Comparison of ENCODE assay signal across 8 mouse cellular contexts in the genomic region with DNA sequence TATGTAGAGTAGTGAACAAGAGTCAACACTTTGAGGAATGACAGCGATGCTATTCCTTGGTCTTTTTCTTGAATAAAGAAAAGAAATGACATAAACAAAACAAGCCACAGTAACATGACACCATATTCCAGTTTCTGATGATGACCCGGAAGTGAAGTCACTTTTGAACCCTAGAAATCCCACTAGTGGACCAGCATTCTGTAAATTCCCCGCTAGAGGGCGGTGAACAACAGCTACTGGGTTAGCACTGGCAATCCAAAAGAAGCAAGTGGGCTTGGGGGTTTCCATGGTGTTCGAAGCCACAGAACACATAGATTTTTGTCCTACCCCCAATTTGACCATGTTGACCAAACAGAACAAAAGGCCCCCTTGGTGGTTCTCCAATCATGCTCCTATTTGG.
DNase-seq lines count a peak whose midpoint lies in the region; ATAC-seq and TF ChIP-seq lines count a peak whose summit lies in the region.

No protein-coding gene starts in this region.

- H3K27me3 ChIP-seq in forebrain, embryonic 10.5 days (ENCODE audit: poor library complexity, severe bottlenecking), result no peaks in the 10 kb centered on the region
- H3K27me3 ChIP-seq in forebrain, embryonic 16.5 days (replicated peaks; ENCODE audit: control insufficient read depth, insufficient read depth, low read length), result no peaks in the 10 kb centered on the region
- H3K27me3 ChIP-seq in embryonic facial prominence, embryonic 11.5 days (ENCODE audit: control insufficient read depth, insufficient read depth, low read length), result no peaks in the 10 kb centered on the region
- no peaks in the 10 kb centered on the region for H3K27me3 ChIP-seq in kidney, postnatal 0 days (ENCODE audit: insufficient read depth, low read length)
- H3K27me3 ChIP-seq in liver, embryonic 11.5 days (replicated peaks; ENCODE audit: control insufficient read depth, insufficient read depth, low read length), result no peaks in the 10 kb centered on the region

- no peaks in the 10 kb centered on the region for H3K9me3 ChIP-seq in forebrain, embryonic 10.5 days
- H3K9me3 ChIP-seq in forebrain, embryonic 16.5 days (ENCODE audit: control insufficient read depth, low read length), result no peaks in the 10 kb centered on the region
- no peaks in the 10 kb centered on the region for H3K9me3 ChIP-seq in embryonic facial prominence, embryonic 11.5 days (replicated peaks; ENCODE audit: control insufficient read depth, low read length)
- H3K9me3 ChIP-seq in kidney, postnatal 0 days (replicated peaks; ENCODE audit: low read length), result no peaks in the 10 kb centered on the region
- H3K9me3 ChIP-seq in liver, embryonic 11.5 days (ENCODE audit: control insufficient read depth, low read length), result no peaks in the 10 kb centered on the region

- H3K4me2 ChIP-seq in forebrain, embryonic 16.5 days (ENCODE audit: low read length), result no peak overlapping the region
- no peak overlapping the region for H3K4me2 ChIP-seq in embryonic facial prominence, embryonic 11.5 days (ENCODE audit: low read depth, low read length)
- H3K4me2 ChIP-seq in kidney, postnatal 0 days (ENCODE audit: low read length), result no peak overlapping the region
- no peak overlapping the region for H3K4me2 ChIP-seq in liver, embryonic 11.5 days

- DNase-seq in forebrain, embryonic 10.5 days (ENCODE audit: extremely low spot score, low spot score), result peak; percentile 59
- DNase-seq in 3T3-L1 (ENCODE audit: low read depth, low spot score), result peak; percentile 88
- peak; percentile 60 to 89 for DNase-seq in adrenal gland, adult (ENCODE audit: inconsistent age in 2 of 2, low spot score in 1 of 2)
- peak; percentile 90 for DNase-seq in embryonic facial prominence, embryonic 11.5 days (ENCODE audit: low spot score)
- peak; percentile 85 for DNase-seq in kidney, postnatal 0 days (ENCODE audit: low spot score)
- DNase-seq in liver, embryonic 11.5 days (ENCODE audit: low spot score), result peak; percentile 47
- DNase-seq in right cerebral cortex, postnatal 14 days, result peak; percentile 68

- H3K9ac ChIP-seq in forebrain, embryonic 16.5 days (replicated peaks; ENCODE audit: low read depth, low read length), result no peak overlapping the region
- H3K9ac ChIP-seq in embryonic facial prominence, embryonic 11.5 days (replicated peaks; ENCODE audit: low read length), result no peak overlapping the region
- no peak overlapping the region for H3K9ac ChIP-seq in kidney, postnatal 0 days (ENCODE audit: low read depth, low read length)
- no peak overlapping the region for H3K9ac ChIP-seq in liver, embryonic 11.5 days (ENCODE audit: low read depth, low read length)

- WGBS in forebrain, embryonic 10.5 days, result 43% methylated on average over 5 of the region's 5 CpGs
- 38% methylated on average over 5 of the region's 5 CpGs for WGBS in forebrain, embryonic 16.5 days
- 34% methylated on average over 5 of the region's 5 CpGs for WGBS in embryonic facial prominence, embryonic 11.5 days
- WGBS in kidney, postnatal 0 days, result 33% methylated on average over 5 of the region's 5 CpGs
- 30% methylated on average over 5 of the region's 5 CpGs for WGBS in liver, embryonic 11.5 days

- no peaks in the 10 kb centered on the region for H3K36me3 ChIP-seq in forebrain, embryonic 10.5 days (replicated peaks)
- H3K36me3 ChIP-seq in forebrain, embryonic 16.5 days (ENCODE audit: control insufficient read depth, insufficient read depth), result no peaks in the 10 kb centered on the region
- no peaks in the 10 kb centered on the region for H3K36me3 ChIP-seq in embryonic facial prominence, embryonic 11.5 days (replicated peaks; ENCODE audit: control insufficient read depth, insufficient read depth, low read depth, low read length)
- H3K36me3 ChIP-seq in kidney, postnatal 0 days (ENCODE audit: insufficient read depth, low read length), result peaks cover 21% of the 10 kb centered on the region
- H3K36me3 ChIP-seq in liver, embryonic 11.5 days (ENCODE audit: control insufficient read depth, insufficient read depth, low read length), result no peaks in the 10 kb centered on the region; the same call in 1 of the 2 replicates

- TF ChIP-seq CTCF in kidney, postnatal 0 days (IDR thresholded peaks at IDR 0.05; ENCODE audit: low read depth), result peak; percentile 93

- H3K27ac ChIP-seq in forebrain, embryonic 10.5 days, result no peak overlapping the region
- H3K27ac ChIP-seq in forebrain, embryonic 16.5 days (ENCODE audit: low read length), result no peak overlapping the region
- H3K27ac ChIP-seq in embryonic facial prominence, embryonic 11.5 days (replicated peaks; ENCODE audit: low read depth, low read length), result no peak overlapping the region
- H3K27ac ChIP-seq in kidney, postnatal 0 days, result no peak overlapping the region
- H3K27ac ChIP-seq in liver, embryonic 11.5 days (ENCODE audit: low read depth, low read length), result no peak overlapping the region

- no peak for ATAC-seq in forebrain, embryonic 16.5 days
- ATAC-seq in embryonic facial prominence, embryonic 11.5 days (replicated peaks; ENCODE audit: insufficient number of reproducible peaks, low FRiP score, low TSS enrichment, low read depth), result no peak
- no peak for ATAC-seq in kidney, postnatal 0 days (replicated peaks; ENCODE audit: low FRiP score, low read depth)
- ATAC-seq in liver, embryonic 11.5 days (replicated peaks; ENCODE audit: low FRiP score), result no peak

- no peaks in the 10 kb centered on the region for H3K4me1 ChIP-seq in forebrain, embryonic 10.5 days
- peaks cover 8% of the 10 kb centered on the region for H3K4me1 ChIP-seq in forebrain, embryonic 16.5 days (replicated peaks; ENCODE audit: control insufficient read depth, insufficient read depth, low read length)
- H3K4me1 ChIP-seq in embryonic facial prominence, embryonic 11.5 days (ENCODE audit: control insufficient read depth, insufficient read depth, low read length), result no peaks in the 10 kb centered on the region
- no peaks in the 10 kb centered on the region for H3K4me1 ChIP-seq in kidney, postnatal 0 days (replicated peaks; ENCODE audit: insufficient read depth, low read length)
- no peaks in the 10 kb centered on the region for H3K4me1 ChIP-seq in liver, embryonic 11.5 days (replicated peaks; ENCODE audit: control insufficient read depth, insufficient read depth, low read length)

- no peak overlapping the region for H3K4me3 ChIP-seq in forebrain, embryonic 10.5 days
- no peak overlapping the region for H3K4me3 ChIP-seq in forebrain, embryonic 16.5 days (replicated peaks; ENCODE audit: low read length)
- H3K4me3 ChIP-seq in embryonic facial prominence, embryonic 11.5 days (ENCODE audit: low read depth, low read length), result no peak overlapping the region
- no peak overlapping the region for H3K4me3 ChIP-seq in kidney, postnatal 0 days (replicated peaks; ENCODE audit: low read depth, low read length)
- no peak overlapping the region for H3K4me3 ChIP-seq in liver, embryonic 11.5 days (ENCODE audit: low read depth, low read length)
